Mouse (Mus musculus): ENCODE measurements around the gene Gm20708. TPM values are rescaled to one million over a fixed set of nuclear protein-coding genes. Genes with fewer than 3 reads are reported as not detected.
A peak's percentile ranks its signal among the peaks of the same experiment; 100 is the strongest.
"Not testable (repeated sequence)": the region's sequence is repeated elsewhere in the genome, so short reads cannot be mapped to it uniquely, and the experiment has no call there.

Gene Gm20708
- total RNA-seq, 1 experiment: 0.40 TPM

DNA sequence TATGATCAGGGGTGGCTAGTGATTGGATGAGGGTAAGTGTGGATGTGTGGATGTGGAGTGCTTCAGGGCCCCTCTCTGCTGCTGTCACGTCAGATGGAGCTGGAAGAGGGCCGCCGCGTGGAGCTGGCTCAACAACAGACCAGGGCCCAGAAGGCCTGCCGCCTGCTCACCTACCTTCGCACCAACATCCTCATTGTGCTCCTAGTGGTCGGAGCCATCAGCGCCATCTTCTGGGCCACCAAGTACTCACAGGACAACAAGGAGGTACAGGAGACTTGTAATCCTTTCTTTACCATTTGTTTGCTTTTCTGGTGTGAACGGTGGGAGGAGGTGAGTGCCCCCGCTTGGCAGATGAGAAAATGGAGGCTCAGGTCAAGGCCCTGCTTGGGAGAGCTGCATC, 23.2 kb upstream of the Gm20708 start:
- no peak overlapping the region for H3K9ac ChIP-seq (ENCODE audit: insufficient read depth, low read depth, low read length, poor library complexity, severe bottlenecking)
- H3K4me3 ChIP-seq (ENCODE audit: insufficient read depth in 1 of 2, low read depth in 1 of 2, low read length in 2 of 2, poor library complexity in 1 of 2, severe bottlenecking in 1 of 2): no peak overlapping the region
- TF ChIP-seq ZC3H11A (IDR thresholded peaks at IDR 0.05; ENCODE audit: borderline replicate concordance, low read depth, low read length) (peak; percentile 27; the same call in 1 of the 2 replicates), MAFK (IDR thresholded peaks at IDR 0.05; ENCODE audit: insufficient read depth, low read depth, low read length) (no peak)
- no peaks in the 10 kb centered on the region for H3K9me3 ChIP-seq (ENCODE audit: control insufficient read depth, insufficient read depth, low read depth, low read length)
- H3K36me3 ChIP-seq (ENCODE audit: control insufficient read depth, insufficient read depth, low read length, poor library complexity, severe bottlenecking): no peaks in the 10 kb centered on the region
- peaks cover 10 to 29% of the 10 kb centered on the region in 2 experiments; a peak in 3 of 4 replicates for H3K4me1 ChIP-seq (ENCODE audit: control insufficient read depth in 2 of 2, insufficient read depth in 2 of 2, low read length in 2 of 2, poor library complexity in 1 of 2)
- no peak for DNase-seq (ENCODE audit: low read depth, low spot score)
- in situ Hi-C loops (cut with MboI; ENCODE audit: low sequenced_read_pairs in 2 of 2, unreplicated experiment in 2 of 2): no loop called here
- H3K27ac ChIP-seq (ENCODE audit: insufficient read depth, low read depth, low read length, poor library complexity, severe bottlenecking): no peak overlapping the region

- H3K36me3 ChIP-seq (ENCODE audit: control insufficient read depth, insufficient read depth, low read length, poor library complexity, severe bottlenecking); H3K9ac ChIP-seq (ENCODE audit: insufficient read depth, low read depth, low read length, poor library complexity, severe bottlenecking); DNase-seq (ENCODE audit: low read depth, low spot score); H3K4me3 ChIP-seq (ENCODE audit: insufficient read depth in 1 of 2, low read depth in 1 of 2, low read length in 2 of 2, poor library complexity in 1 of 2, severe bottlenecking in 1 of 2); in situ Hi-C loops (cut with MboI; ENCODE audit: low sequenced_read_pairs in 2 of 2, unreplicated experiment in 2 of 2); H3K27ac ChIP-seq (ENCODE audit: insufficient read depth, low read depth, low read length, poor library complexity, severe bottlenecking); H3K9me3 ChIP-seq (ENCODE audit: control insufficient read depth, insufficient read depth, low read depth, low read length): not testable (repeated sequence)
- peaks cover 8 to 29% of the 10 kb centered on the region in 2 experiments; a peak in 2 of 4 replicates for H3K4me1 ChIP-seq (ENCODE audit: control insufficient read depth in 2 of 2, insufficient read depth in 2 of 2, low read length in 2 of 2, poor library complexity in 1 of 2)
Measured at GRCm38 (mm10) chr11:117788481-117788880, 21.0 kb upstream of the Gm20708 start.

GRCm38 (mm10) chr11:117790286-117790685, 19.2 kb upstream of the Gm20708 start:
- Histone ChIP-seq H3K9ac (ENCODE audit: insufficient read depth, low read depth, low read length, poor library complexity, severe bottlenecking) (0 out of 2 replicates have a peak overlapping the region, but pooled peaks have one; percentile 9), H3K4me3 (ENCODE audit: insufficient read depth in 1 of 2, low read depth in 1 of 2, low read length in 2 of 2, poor library complexity in 1 of 2, severe bottlenecking in 1 of 2) (peak overlapping the region; percentile 5 to 9; a peak in 2 of 4 replicates), H3K9me3 (ENCODE audit: control insufficient read depth, insufficient read depth, low read depth, low read length) (no peaks in the 10 kb centered on the region), H3K36me3 (ENCODE audit: control insufficient read depth, insufficient read depth, low read length, poor library complexity, severe bottlenecking) (no peaks in the 10 kb centered on the region), H3K4me1 (ENCODE audit: control insufficient read depth in 2 of 2, insufficient read depth in 2 of 2, low read length in 2 of 2, poor library complexity in 1 of 2) (peaks cover 4 to 27% of the 10 kb centered on the region in 2 experiments; a peak in 2 of 4 replicates), H3K27ac (ENCODE audit: insufficient read depth, low read depth, low read length, poor library complexity, severe bottlenecking) (no peak overlapping the region)
- DNase-seq (ENCODE audit: low read depth, low spot score): no peak
- TF ChIP-seq MAFK (IDR thresholded peaks at IDR 0.05; ENCODE audit: insufficient read depth, low read depth, low read length): no peak
- no peak; the same call in 1 of the 2 replicates for TF ChIP-seq ZC3H11A (IDR thresholded peaks at IDR 0.05; ENCODE audit: borderline replicate concordance, low read depth, low read length)
- no peak for TF ChIP-seq HCFC1 (IDR thresholded peaks at IDR 0.05; ENCODE audit: borderline replicate concordance, insufficient read depth, low read length)
- no peak for TF ChIP-seq CHD2 (IDR thresholded peaks at IDR 0.05; ENCODE audit: low read depth, low read length)
- TF ChIP-seq ZNF384 (IDR thresholded peaks at IDR 0.05; ENCODE audit: low read depth, low read length): no peak
- in situ Hi-C loops (cut with MboI; ENCODE audit: low sequenced_read_pairs in 2 of 2, unreplicated experiment in 2 of 2): no loop called here

DNA sequence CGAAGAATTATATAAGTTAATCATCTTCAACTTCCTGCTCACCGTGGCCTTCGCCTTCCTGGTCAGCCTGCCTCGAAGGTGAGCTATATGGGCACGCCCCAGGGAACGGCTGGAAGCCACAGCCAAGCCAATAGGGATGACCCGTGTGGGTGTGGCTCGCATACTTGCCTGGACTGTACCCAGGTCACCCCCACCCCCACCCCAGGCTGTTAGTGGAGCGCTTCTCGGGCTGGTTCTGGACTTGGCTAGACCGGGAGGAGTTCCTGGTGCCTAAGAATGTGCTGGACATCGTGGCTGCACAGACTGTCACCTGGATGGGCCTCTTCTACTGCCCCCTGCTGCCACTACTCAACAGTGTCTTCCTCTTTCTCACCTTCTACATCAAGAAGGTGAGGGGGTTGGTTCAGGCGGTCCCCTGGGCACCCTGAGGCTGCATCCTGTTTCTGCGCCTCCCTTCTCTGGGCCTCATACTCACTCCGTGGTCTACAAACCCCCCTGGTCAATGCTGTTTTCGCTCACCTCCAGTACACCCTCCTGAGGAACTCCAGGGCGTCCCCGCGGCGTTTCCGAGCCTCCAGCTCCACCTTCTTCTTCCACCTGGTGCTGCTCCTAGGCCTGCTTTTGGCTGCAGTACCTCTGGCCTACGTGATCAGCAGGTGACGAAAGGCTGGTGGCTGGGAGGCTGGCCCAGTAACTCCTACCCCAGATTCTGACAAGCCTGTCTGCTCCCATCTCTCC, 18.6 kb upstream of the Gm20708 start:
- no peak for TF ChIP-seq CHD2 (IDR thresholded peaks at IDR 0.05; ENCODE audit: low read depth, low read length)
- TF ChIP-seq ZC3H11A (IDR thresholded peaks at IDR 0.05; ENCODE audit: borderline replicate concordance, low read depth, low read length): no peak
- TF ChIP-seq HCFC1 (IDR thresholded peaks at IDR 0.05; ENCODE audit: borderline replicate concordance, insufficient read depth, low read length): no peak
- in situ Hi-C loops (cut with MboI; ENCODE audit: low sequenced_read_pairs in 2 of 2, unreplicated experiment in 2 of 2): no loop called here
- no peak for DNase-seq (ENCODE audit: low read depth, low spot score)
- peaks cover 4 to 27% of the 10 kb centered on the region in 2 experiments; a peak in 2 of 4 replicates for H3K4me1 ChIP-seq (ENCODE audit: control insufficient read depth in 2 of 2, insufficient read depth in 2 of 2, low read length in 2 of 2, poor library complexity in 1 of 2)
- no peaks in the 10 kb centered on the region for H3K36me3 ChIP-seq (ENCODE audit: control insufficient read depth, insufficient read depth, low read length, poor library complexity, severe bottlenecking)
- no peak overlapping the region for H3K27ac ChIP-seq (ENCODE audit: insufficient read depth, low read depth, low read length, poor library complexity, severe bottlenecking)
- H3K4me3 ChIP-seq (ENCODE audit: insufficient read depth in 1 of 2, low read depth in 1 of 2, low read length in 2 of 2, poor library complexity in 1 of 2, severe bottlenecking in 1 of 2): peak overlapping the region; percentile 2 to 3; a peak in 2 of 4 replicates
- no peak overlapping the region for H3K9ac ChIP-seq (ENCODE audit: insufficient read depth, low read depth, low read length, poor library complexity, severe bottlenecking)
- H3K9me3 ChIP-seq (ENCODE audit: control insufficient read depth, insufficient read depth, low read depth, low read length): no peaks in the 10 kb centered on the region

DNA sequence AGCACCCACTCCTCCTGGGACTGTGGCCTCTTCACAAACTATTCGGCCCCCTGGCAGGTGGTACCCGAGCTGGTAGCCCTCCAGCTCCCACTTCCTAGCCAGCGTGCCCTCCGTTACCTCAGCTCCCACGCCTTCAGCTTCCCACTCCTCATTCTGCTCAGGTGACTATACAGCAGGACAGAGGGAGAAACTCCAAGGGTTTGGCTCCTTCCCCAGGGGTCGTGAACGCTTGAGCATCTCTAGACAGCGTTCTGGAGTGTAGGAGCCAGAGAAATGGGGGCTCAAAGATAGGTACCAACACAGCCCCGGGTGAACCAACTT, 18.1 kb upstream of the Gm20708 start:
- Histone ChIP-seq H3K9ac (ENCODE audit: insufficient read depth, low read depth, low read length, poor library complexity, severe bottlenecking) (no peak overlapping the region), H3K36me3 (ENCODE audit: control insufficient read depth, insufficient read depth, low read length, poor library complexity, severe bottlenecking) (no peaks in the 10 kb centered on the region), H3K4me3 (ENCODE audit: insufficient read depth in 1 of 2, low read depth in 1 of 2, low read length in 2 of 2, poor library complexity in 1 of 2, severe bottlenecking in 1 of 2) (no peak overlapping the region), H3K4me1 (ENCODE audit: control insufficient read depth in 2 of 2, insufficient read depth in 2 of 2, low read length in 2 of 2, poor library complexity in 1 of 2) (peaks cover 4 to 26% of the 10 kb centered on the region in 2 experiments; a peak in 2 of 4 replicates), H3K27ac (ENCODE audit: insufficient read depth, low read depth, low read length, poor library complexity, severe bottlenecking) (no peak overlapping the region), H3K9me3 (ENCODE audit: control insufficient read depth, insufficient read depth, low read depth, low read length) (no peaks in the 10 kb centered on the region)
- no peak for DNase-seq (ENCODE audit: low read depth, low spot score)
- in situ Hi-C loops (cut with MboI; ENCODE audit: low sequenced_read_pairs in 2 of 2, unreplicated experiment in 2 of 2): no loop called here
- TF ChIP-seq CHD2 (IDR thresholded peaks at IDR 0.05; ENCODE audit: low read depth, low read length): no peak
- no peak for TF ChIP-seq ZNF384 (IDR thresholded peaks at IDR 0.05; ENCODE audit: low read depth, low read length)
- no peak for TF ChIP-seq ZC3H11A (IDR thresholded peaks at IDR 0.05; ENCODE audit: borderline replicate concordance, low read depth, low read length)
- no peak for TF ChIP-seq HCFC1 (IDR thresholded peaks at IDR 0.05; ENCODE audit: borderline replicate concordance, insufficient read depth, low read length)
- TF ChIP-seq MAFK (IDR thresholded peaks at IDR 0.05; ENCODE audit: insufficient read depth, low read depth, low read length): no peak

Data from ES-E14 (cell line).